Mouse (Mus musculus) heart, adult 2 months (tissue): ENCODE measurements around the gene Tspear.
"Not testable (repeated sequence)": the region's sequence is repeated elsewhere in the genome, so short reads cannot be mapped to it uniquely, and the experiment has no call there.

ENCODE experiments used
- CTCF ChIP-seq: fragments of 200-600 bp; IDR thresholded peaks from 2 replicates; pipeline ENCODE4 v1.8.1; 2022; ENCODE audit warnings: antibody characterized with exemption, mild to moderate bottlenecking, moderate library complexity
- EP300 ChIP-seq: fragments of 200-500 bp; IDR thresholded peaks from 2 replicates; pipeline ENCODE4 v1.6.1; 2011; ENCODE audit warnings: low read depth, low read length, control low read depth; ENCODE audit not compliant: insufficient read depth
- POLR2A ChIP-seq: fragments of 200-500 bp; IDR thresholded peaks from 2 replicates; pipeline ENCODE4 v1.6.1; 2011; ENCODE audit warnings: mild to moderate bottlenecking, low read depth, low read length, control low read depth; ENCODE audit not compliant: insufficient read depth

DNA sequence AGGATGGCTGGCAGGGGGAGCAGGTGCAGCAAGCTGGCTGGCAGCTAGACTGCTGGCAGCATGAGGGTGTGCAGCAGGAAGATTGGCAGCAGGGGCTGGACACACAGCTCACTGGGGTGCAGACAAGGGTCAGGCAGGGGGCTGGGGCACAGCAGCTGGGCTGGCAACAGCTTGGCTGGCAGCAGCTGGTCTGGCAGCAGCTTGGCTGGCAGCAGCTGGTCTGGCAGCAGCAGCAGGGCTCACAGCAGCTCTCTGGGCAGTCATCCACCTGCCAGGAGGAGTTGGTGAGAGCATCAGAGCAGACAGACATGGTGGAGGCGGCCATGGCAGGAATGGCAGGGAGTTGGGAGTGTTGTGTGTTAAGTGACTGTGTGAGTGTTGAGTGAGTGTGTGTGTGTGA lies 101.5 kb downstream of the Tspear start, which contains the start of gene Gm7137:
- TF ChIP-seq CTCF, POLR2A, EP300: not testable (repeated sequence)
